Mouse (Mus musculus) liver, embryonic 14.5 days (tissue): Measurements from ENCODE around the gene Ssr1. TPM values are rescaled to one million over a fixed set of nuclear protein-coding genes. Genes with fewer than 3 reads are reported as not detected.

ENCODE experiments used
- ATAC-seq: fragments of 200-750 bp; cut with Nextera tagmentation; 2 replicates; pipeline ENCODE4 v1.8.0; 2017; ENCODE audit warnings: moderate number of reproducible peaks, mild to moderate bottlenecking, moderate library complexity; ENCODE audit not compliant: insufficient read depth
- DNase-seq, 3 experiments: peaks; one replicate each; pipeline ENCODE4 v3.0.0-alpha.2; 2012 to 2013; ENCODE audit warnings: low read depth in 3 of 3, low spot score in 3 of 3
- H3K27ac ChIP-seq: fragments of 300-500 bp; sonication (generic); 2 replicates; pipeline ENCODE4 v1.5.1; 2014; ENCODE audit warnings: moderate library complexity, mild to moderate bottlenecking, control low read depth, inconsistent platforms
- H3K27me3 ChIP-seq: fragments of 300-500 bp; sonication (generic); 2 replicates; pipeline ENCODE4 v1.6.1; 2014; ENCODE audit warnings: mild to moderate bottlenecking, low read length, moderate library complexity; ENCODE audit not compliant: control insufficient read depth, insufficient read depth
- H3K36me3 ChIP-seq: fragments of 300-500 bp; sonication (generic); replicated peaks from 2 replicates; pipeline ENCODE4 v1.6.1; 2014; ENCODE audit warnings: low read depth; ENCODE audit not compliant: control insufficient read depth, insufficient read depth
- H3K4me1 ChIP-seq, 2 experiments: fragments of 200-500 bp in 1 of 2; fragments of 300-500 bp in 1 of 2; sonication (generic) in 1 of 2; replicated peaks; 2 replicates each; pipeline ENCODE4 v1.6.1; 2012 to 2014; ENCODE audit warnings: antibody characterized with exemption in 1 of 2, inconsistent platforms in 1 of 2, low read length in 1 of 2; ENCODE audit not compliant: control insufficient read depth in 2 of 2, insufficient read depth in 2 of 2
- H3K4me2 ChIP-seq: fragments of 300-500 bp; sonication (generic); 2 replicates; pipeline ENCODE4 v1.6.1; 2014; ENCODE audit warnings: low read depth, mild to moderate bottlenecking, control low read depth, moderate library complexity
- H3K4me3 ChIP-seq, 2 experiments: fragments of 200-500 bp in 1 of 2; fragments of 300-500 bp in 1 of 2; sonication (generic) in 1 of 2; 2 replicates each; pipeline ENCODE4 v1.5.1; 2012 to 2014; ENCODE audit warnings: low read depth in 2 of 2, low read length in 2 of 2, mild to moderate bottlenecking in 2 of 2, control low read depth in 1 of 2, inconsistent platforms in 1 of 2, moderate library complexity in 1 of 2; ENCODE audit not compliant: insufficient read depth in 1 of 2
- H3K9ac ChIP-seq: fragments of 300-500 bp; sonication (generic); replicated peaks from 2 replicates; pipeline ENCODE4 v1.6.1; 2014; ENCODE audit warnings: mild to moderate bottlenecking, control low read depth, moderate library complexity
- H3K9me3 ChIP-seq: fragments of 300-500 bp; sonication (generic); 2 replicates; pipeline ENCODE4 v1.6.1; 2016; ENCODE audit warnings: low read length, mixed read lengths; ENCODE audit not compliant: control insufficient read depth
- CTCF ChIP-seq: IDR thresholded peaks from 2 replicates; pipeline ENCODE4 v1.5.1; 2016; ENCODE audit warnings: antibody characterized with exemption, low read depth, control low read depth
- EP300 ChIP-seq: IDR thresholded peaks from 2 replicates; pipeline ENCODE4 v1.6.1; 2016; ENCODE audit warnings: antibody characterized with exemption, low read depth
- WGBS: fragments of 180-500 bp; shearing (Covaris S2); extraction: QIAGEN DNeasy Blood & Tissue Kit; methylation state at CpG from one replicate; pipeline ENCODE4 v1.1.7; 2014; ENCODE audit not compliant: insufficient replicate concordance; 5-methylcytosine and 5-hydroxymethylcytosine counted together
- polyA plus RNA-seq, 2 experiments: library from polyadenylated mRNA; depleted of rRNA in 1 of 2; stranded (reverse) in 1 of 2; unstranded in 1 of 2; fragments of >200 nt; fragmentation: Nextera tagmentation in 1 of 2; extraction: Ambion mirVana in 1 of 2; gene quantifications; 2 replicates each; pipeline versions ENCODE4 v1.2.1 to v1.2.3; 2012 to 2014

Ssr1 gene
- polyA plus RNA-seq, 2 experiments = 17.0 to 74.3 TPM

GRCm38 (mm10) chr13:37943466-37943865, 50.6 kb downstream of the Ssr1 start:
- H3K4me1 ChIP-seq = peaks cover 0 to 20% of the 10 kb centered on the region in 2 experiments; a peak in 2 of 4 replicates
- H3K27me3 ChIP-seq = no peaks in the 10 kb centered on the region
- 73% methylated on average over 3 of the region's 3 CpGs for WGBS
- ATAC-seq (no peak), DNase-seq (no peak)
- H3K36me3 ChIP-seq = peaks cover 9% of the 10 kb centered on the region
- no peak overlapping the region for H3K4me3 ChIP-seq
- no peak overlapping the region; the same call in 1 of the 2 replicates for H3K27ac ChIP-seq
- H3K4me2 ChIP-seq = no peak overlapping the region
- no peaks in the 10 kb centered on the region for H3K9me3 ChIP-seq
- no peak for TF ChIP-seq EP300
- no peak for TF ChIP-seq CTCF
- no peak overlapping the region for H3K9ac ChIP-seq

DNA sequence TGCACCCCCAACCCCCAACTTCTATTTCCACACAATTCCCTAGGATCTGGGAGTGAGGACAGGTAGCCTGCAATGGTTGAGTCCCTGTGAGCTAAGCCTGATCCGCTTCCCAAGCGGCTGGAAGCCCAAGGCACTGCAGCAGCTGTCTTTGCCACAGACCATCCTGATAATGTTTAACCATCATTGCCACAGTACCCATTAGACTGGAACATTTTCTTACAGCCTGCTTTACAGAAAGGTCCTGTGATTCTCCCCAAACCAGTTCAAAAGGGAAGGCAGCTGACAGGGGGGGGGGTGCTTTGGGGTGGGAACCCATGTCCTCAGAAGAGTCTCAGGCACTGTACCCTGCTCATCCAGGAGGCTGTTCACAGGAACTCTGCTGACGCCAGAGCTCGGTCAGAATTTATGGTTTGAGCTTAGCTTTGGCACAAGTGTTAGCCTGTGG, 51.1 kb downstream of the Ssr1 start:
- DNase-seq (no peak), ATAC-seq (no peak)
- H3K36me3 ChIP-seq = peaks cover 6% of the 10 kb centered on the region

DNA sequence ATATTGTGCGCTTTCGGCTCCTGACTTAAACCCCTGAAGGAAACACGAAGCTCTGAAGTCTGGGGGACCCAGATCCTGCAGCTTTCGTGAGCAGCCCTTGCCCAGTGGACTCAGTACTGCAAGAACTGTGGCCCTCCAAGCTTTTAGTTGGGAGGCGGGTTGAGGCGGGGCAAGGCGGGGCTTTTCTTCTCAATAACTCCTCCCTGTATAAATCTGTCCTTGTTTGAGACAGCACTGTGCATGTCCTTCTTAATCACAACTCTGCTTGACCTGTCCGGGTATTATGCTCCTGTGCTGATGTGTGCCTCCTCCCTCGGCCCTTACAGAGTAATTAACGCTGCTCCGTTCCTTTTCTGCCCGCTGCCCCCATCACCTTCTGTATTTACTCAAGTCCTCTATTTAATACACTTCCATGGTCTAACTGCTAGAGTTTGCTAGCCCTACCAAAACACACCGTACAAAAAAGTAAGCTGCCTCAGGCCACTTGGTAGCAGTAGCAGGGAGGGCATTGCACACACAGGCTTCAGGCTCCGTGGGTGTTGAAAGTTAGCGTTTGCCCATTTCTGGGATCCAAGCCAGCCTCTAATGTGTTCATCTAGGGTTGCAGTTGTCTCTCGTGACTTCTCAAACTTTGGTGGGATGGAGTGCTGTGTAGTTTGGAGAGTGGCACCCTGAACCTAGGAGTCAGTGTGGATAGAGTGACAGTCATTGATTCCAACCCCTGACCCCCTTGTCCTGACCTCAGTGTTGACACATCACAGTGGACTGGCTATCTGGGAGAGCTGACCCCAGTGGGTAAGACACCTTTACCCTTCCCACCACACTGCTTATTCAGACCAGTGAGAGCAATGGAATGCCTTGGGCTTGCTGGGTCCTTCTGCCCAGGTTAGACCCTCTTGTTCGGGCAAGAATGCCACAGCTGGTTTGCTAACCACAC, 51.8 kb downstream of the Ssr1 start:
- peak; percentile 47; the same call in 1 of the 2 replicates for ATAC-seq
- Histone ChIP-seq H3K27ac (no peak overlapping the region), H3K4me2 (no peak overlapping the region), H3K9ac (no peak overlapping the region), H3K27me3 (no peaks in the 10 kb centered on the region), H3K9me3 (no peaks in the 10 kb centered on the region), H3K4me1 (peaks cover 0 to 20% of the 10 kb centered on the region in 2 experiments; a peak in 2 of 4 replicates), H3K36me3 (peaks cover 1% of the 10 kb centered on the region; the same call in 1 of the 2 replicates), H3K4me3 (no peak overlapping the region)
- WGBS = 78% methylated on average over 17 of the region's 17 CpGs
- no peak for DNase-seq
- TF ChIP-seq EP300 (no peak), CTCF (no peak)

More for the DNA sequence above, 51.1 kb downstream of the Ssr1 start:
- H3K9ac ChIP-seq = no peak overlapping the region
- H3K4me3 ChIP-seq = no peak overlapping the region
- no peak overlapping the region for H3K4me2 ChIP-seq
- no peaks in the 10 kb centered on the region for H3K27me3 ChIP-seq
- TF ChIP-seq CTCF = no peak
- no peak for TF ChIP-seq EP300
- peaks cover 0 to 20% of the 10 kb centered on the region in 2 experiments; a peak in 2 of 4 replicates for H3K4me1 ChIP-seq
- no peaks in the 10 kb centered on the region for H3K9me3 ChIP-seq
- no peak overlapping the region; the same call in 1 of the 2 replicates for H3K27ac ChIP-seq
- 80% methylated on average over 4 of the region's 4 CpGs for WGBS

DNA sequence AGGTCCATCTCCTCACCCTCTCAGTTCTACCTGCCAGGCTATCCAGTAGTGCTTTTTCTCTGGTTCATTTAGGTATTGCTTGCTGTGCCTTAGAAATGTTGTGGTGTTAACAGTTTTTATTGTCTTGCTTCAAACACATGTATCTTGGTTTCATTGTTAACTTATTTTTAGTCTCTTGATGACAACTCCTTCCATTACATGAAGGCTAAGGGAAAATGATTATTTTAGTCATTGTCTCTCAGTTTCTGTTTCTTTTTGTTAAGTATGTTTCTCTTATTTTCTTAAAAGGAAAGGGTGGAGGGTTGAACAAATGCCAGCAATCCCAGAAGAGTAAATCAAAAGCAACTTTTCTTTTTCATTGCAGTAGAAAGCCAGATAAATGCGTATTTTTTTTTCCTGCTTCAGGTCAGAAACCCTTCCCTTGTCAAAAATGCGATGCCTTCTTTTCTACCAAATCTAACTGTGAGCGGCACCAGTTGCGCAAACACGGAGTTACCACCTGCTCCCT, 52.8 kb downstream of the Ssr1 start:
- H3K36me3 ChIP-seq = no peaks in the 10 kb centered on the region; the same call in 1 of the 2 replicates
- no peak overlapping the region for H3K4me3 ChIP-seq
- H3K27ac ChIP-seq = no peak overlapping the region
- H3K9ac ChIP-seq = no peak overlapping the region
- TF ChIP-seq EP300 = no peak
- no peak for TF ChIP-seq CTCF
- H3K9me3 ChIP-seq = no peaks in the 10 kb centered on the region
- WGBS = 75% methylated on average over 5 of the region's 5 CpGs
- H3K27me3 ChIP-seq = no peaks in the 10 kb centered on the region
- DNase-seq (no peak), ATAC-seq (no peak)
- no peak overlapping the region for H3K4me2 ChIP-seq
- H3K4me1 ChIP-seq = peaks cover 0 to 20% of the 10 kb centered on the region in 2 experiments; a peak in 2 of 4 replicates

- DNase-seq (no peak), ATAC-seq (peak; percentile 59)
- no peak overlapping the region for H3K9ac ChIP-seq
- H3K36me3 ChIP-seq = no peaks in the 10 kb centered on the region; the same call in 1 of the 2 replicates
- 74% methylated on average over 5 of the region's 5 CpGs for WGBS
- H3K9me3 ChIP-seq = no peaks in the 10 kb centered on the region
- H3K27ac ChIP-seq = no peak overlapping the region
- peaks cover 0 to 20% of the 10 kb centered on the region in 2 experiments; a peak in 2 of 4 replicates for H3K4me1 ChIP-seq
- no peak for TF ChIP-seq EP300
- TF ChIP-seq CTCF = no peak
- H3K27me3 ChIP-seq = no peaks in the 10 kb centered on the region
- no peak overlapping the region for H3K4me3 ChIP-seq
- no peak overlapping the region for H3K4me2 ChIP-seq
Observed at GRCm38 (mm10) chr13:37940649-37941048, 53.4 kb downstream of the Ssr1 start.
